16 mouse cellular contexts compared by ENCODE assay signal in the genomic region with DNA sequence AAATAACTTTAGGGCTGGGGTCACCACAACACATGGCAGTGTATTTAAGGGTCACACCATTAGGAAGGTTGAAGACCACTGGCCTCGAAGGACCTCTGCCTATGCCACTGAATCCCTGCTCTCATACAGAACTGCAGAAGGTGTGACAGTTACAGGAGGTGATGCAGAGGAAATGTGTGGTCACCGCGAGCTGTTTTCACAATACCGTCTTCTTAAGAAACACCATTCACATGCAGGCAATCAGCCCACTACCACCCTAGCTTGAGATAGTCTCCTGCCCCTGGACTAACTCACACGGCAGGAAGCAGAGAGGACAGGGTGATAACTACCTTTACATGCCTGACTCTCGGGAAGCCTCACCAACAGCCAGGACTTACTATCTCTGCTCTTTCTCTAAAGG. TPM values are rescaled to one million over a fixed set of nuclear protein-coding genes. Genes with fewer than 3 reads are reported as not detected.
A peak's percentile ranks its signal among the peaks of the same experiment; 100 is the strongest.
DNase-seq lines count a peak whose midpoint lies in the region; ATAC-seq lines count a peak whose summit lies in the region.
"Had no signal": no experiment of that assay in that cellular context is flagged by ENCODE, and none has a peak within 500 bp of the region (broad histone marks: within the 10 kb centered on the region; RNA-seq: fewer than 3 reads in every experiment).

No protein-coding gene starts in this region.

- H3K4me1 ChIP-seq in megakaryocyte, embryonic 14.5 days, result peaks cover 99% of the 10 kb centered on the region
- H3K4me1 ChIP-seq: embryonic facial prominence, embryonic 12.5 days had no signal

- peak overlapping the region; percentile 34 for H3K4me3 ChIP-seq in megakaryocyte, embryonic 14.5 days (replicated peaks)
- H3K4me3 ChIP-seq: embryonic facial prominence, embryonic 12.5 days; lung, embryonic 15.5 days; myocyte had no signal

- H3K36me3 ChIP-seq in megakaryocyte, embryonic 14.5 days (replicated peaks; ENCODE audit: low read length), result peaks cover 61% of the 10 kb centered on the region

- H3K27me3 ChIP-seq in megakaryocyte, embryonic 14.5 days (replicated peaks), result no peaks in the 10 kb centered on the region
- H3K27me3 ChIP-seq: CH12.LX; embryonic facial prominence, embryonic 12.5 days; lung, embryonic 15.5 days had no signal

- no peaks in the 10 kb centered on the region for H3K9me3 ChIP-seq in megakaryocyte, embryonic 14.5 days
- H3K9me3 ChIP-seq: embryonic facial prominence, embryonic 12.5 days; lung, embryonic 15.5 days had no signal

- peak; percentile 46 for ATAC-seq in CD4-positive, CD25-positive, alpha-beta regulatory T cell, adult 4 months
- peak; percentile 46 for ATAC-seq in inflammation-experienced regulatory T-cells, adult 6 months
- ATAC-seq: forebrain, postnatal 0 days; intestine, postnatal 0 days had no signal

- peak; percentile 93 for DNase-seq in 416B (ENCODE audit: low read depth)
- no peak for DNase-seq in adrenal gland, adult 8-10 months
- DNase-seq in embryo, embryonic 9.5 days (ENCODE audit: extremely low spot score), result no peak
- DNase-seq in urinary bladder, postnatal 10 days (ENCODE audit: low spot score), result no peak
- DNase-seq: cerebellum, postnatal 36 days; forebrain, postnatal 0 days; gastrocnemius, postnatal 14 days; thymus, postnatal 4 days had no signal

RNA-seq across cellular contexts. Expression of gene Tbc1d2b, which starts 25.4 kb away (rescaled TPM):
- 10 to 100 TPM; 11.3 to 12.1 TPM for polyA plus RNA-seq in CD4-positive, CD25-positive, alpha-beta regulatory T cell, adult 4 months (2017; shearing (Covaris generic))
- 10 to 100 TPM; 10.6 to 14.0 (median 10.8) TPM for polyA plus RNA-seq in inflammation-experienced regulatory T-cells, adult 6 months (2017; shearing (Covaris generic))
- 0.63 and 4.0 TPM in 2 replicates for polyA plus RNA-seq in megakaryocyte, embryonic 14.5 days (2012; ENCODE audit: insufficient read depth, low replicate concordance)
- total RNA-seq in adrenal gland, adult 8-10 months (2022), result 10 to 100 TPM; 28.0 to 49.4 (median 37.7) TPM
